Mouse (Mus musculus) lung, adult 2 months (tissue): ENCODE measurements at regions not wholly inside any gene's neighbourhood (a gene's known extent, or its start where the extent isn't known, plus 50 kb on each side); places are given as distances from the start of the nearest gene placed in this dataset.
A peak's percentile ranks its signal among the peaks of the same experiment; 100 is the strongest.

Experiments used
- DNase-seq: peaks from one replicate; pipeline ENCODE4 v3.0.0; 2022
- H3K4me1 ChIP-seq: fragments of 200-500 bp; 2 replicates; pipeline ENCODE4 v1.6.1; 2011; ENCODE audit warnings: low read length; ENCODE audit not compliant: control insufficient read depth, insufficient read depth
- H3K4me3 ChIP-seq: fragments of 200-500 bp; replicated peaks from 2 replicates; pipeline ENCODE3; 2011; ENCODE audit warnings: low read depth, mild to moderate bottlenecking, control low read depth, low read length; ENCODE audit errors: extremely low read depth
- CTCF ChIP-seq: fragments of 200-500 bp; IDR thresholded peaks from 2 replicates; pipeline ENCODE4 v1.5.1; 2011; ENCODE audit warnings: mild to moderate bottlenecking, low read length, control low read depth; ENCODE audit not compliant: insufficient read depth
- POLR2A ChIP-seq: fragments of 200-500 bp; IDR thresholded peaks from 2 replicates; pipeline ENCODE4 v1.6.1; 2011; ENCODE audit warnings: low read depth, mild to moderate bottlenecking, control low read depth, low read length, borderline replicate concordance; ENCODE audit errors: extremely low read depth
- WGBS: fragments of 180-500 bp; shearing (Covaris S2); methylation state at CpG from one replicate; pipeline ENCODE4 v1.1.7; 2018; 5-methylcytosine and 5-hydroxymethylcytosine counted together

DNA sequence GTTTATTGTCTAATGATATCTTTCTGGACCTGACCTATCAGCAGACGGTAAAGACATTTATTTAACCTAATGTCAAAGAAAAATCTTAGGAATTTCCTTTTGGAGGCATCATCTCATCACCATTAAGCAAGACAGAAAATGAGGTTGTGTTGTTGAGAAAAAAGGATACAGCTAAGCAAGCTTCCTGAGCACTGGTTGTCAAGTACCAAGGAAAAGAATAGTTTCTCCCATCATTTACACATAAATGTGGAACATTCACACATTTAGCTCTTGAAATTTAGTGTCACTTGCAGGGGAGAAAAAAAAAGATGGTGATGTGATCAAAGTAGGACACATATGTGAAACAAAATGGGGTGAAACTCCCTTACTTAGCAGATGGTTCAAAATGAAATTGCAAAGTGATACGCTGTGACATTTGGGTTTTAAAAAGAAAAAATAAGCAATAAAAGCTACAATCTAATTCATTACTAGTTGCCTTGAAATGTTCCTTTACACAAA lies 157.7 kb upstream of the 1700009N14Rik start:
- H3K4me3 ChIP-seq: no peak overlapping the region
- 61% methylated on average over 2 of the region's 2 CpGs for WGBS
- no peak for DNase-seq
- H3K4me1 ChIP-seq: no peaks in the 10 kb centered on the region
- TF ChIP-seq POLR2A (no peak), CTCF (no peak)

- Histone ChIP-seq H3K4me3 (no peak overlapping the region), H3K4me1 (no peaks in the 10 kb centered on the region)
- TF ChIP-seq POLR2A (no peak), CTCF (no peak)
- no peak for DNase-seq
- WGBS: 35% methylated on average over 2 of the region's 2 CpGs
These were observed 140.0 kb upstream of the 1700009N14Rik start for GRCm38 (mm10) chr4:39310131-39310530.

DNA sequence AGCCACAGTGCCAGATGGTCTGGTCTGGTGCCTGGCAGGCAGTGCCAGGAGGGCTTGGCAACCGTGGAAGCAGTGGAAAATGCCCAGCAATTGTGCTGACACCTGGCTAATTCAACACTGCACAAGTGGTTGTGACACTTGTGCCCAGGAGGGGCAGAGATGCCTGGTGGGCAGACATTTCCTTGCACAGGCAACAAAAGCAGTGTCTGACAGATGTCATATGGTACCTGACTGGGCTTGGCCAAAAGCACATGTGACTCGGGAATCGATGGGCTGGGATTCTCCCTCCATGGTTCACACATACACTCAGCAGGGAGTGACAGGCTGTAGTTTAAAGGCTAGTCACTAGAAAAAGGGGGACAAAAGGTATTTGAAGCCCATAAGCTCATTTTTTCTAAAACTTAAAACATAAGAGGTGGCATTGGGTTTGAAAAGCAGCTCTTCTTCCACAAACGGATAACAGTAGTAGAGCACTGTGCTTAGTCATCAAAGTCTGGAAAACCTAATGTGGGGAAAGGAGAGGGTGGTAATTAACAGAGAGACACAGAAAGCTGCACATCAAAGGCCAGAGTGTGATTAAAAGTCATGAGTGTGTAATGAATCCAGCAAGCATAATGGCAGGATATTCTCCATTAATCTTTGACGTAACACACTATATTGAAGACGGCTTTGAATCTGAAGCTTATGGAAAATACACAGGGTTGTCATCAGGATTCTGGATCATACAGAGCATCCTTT lies 105.5 kb upstream of the 1700009N14Rik start:
- Histone ChIP-seq H3K4me3 (no peak overlapping the region), H3K4me1 (no peaks in the 10 kb centered on the region)
- no peak for DNase-seq
- 79% methylated on average over 6 of the region's 6 CpGs for WGBS
- no peak for TF ChIP-seq CTCF
- no peak for TF ChIP-seq POLR2A

GRCm38 (mm10) chr4:39345139-39345412 lies 105.0 kb upstream of the 1700009N14Rik start:
- Histone ChIP-seq H3K4me3 (no peak overlapping the region), H3K4me1 (no peaks in the 10 kb centered on the region)
- TF ChIP-seq POLR2A (no peak), CTCF (no peak)
- WGBS: 26% methylated on average over 1 of the region's 1 CpGs
- DNase-seq: no peak

- WGBS: 74% methylated on average over 3 of the region's 3 CpGs
- Histone ChIP-seq H3K4me1 (no peaks in the 10 kb centered on the region), H3K4me3 (no peak overlapping the region)
- no peak for DNase-seq
- TF ChIP-seq CTCF (no peak), POLR2A (no peak)
These were observed 81.9 kb upstream of the 1700009N14Rik start for GRCm38 (mm10) chr4:39368159-39368558.

- no peak for TF ChIP-seq POLR2A
- TF ChIP-seq CTCF: no peak
- no peaks in the 10 kb centered on the region for H3K4me1 ChIP-seq
- H3K4me3 ChIP-seq: no peak overlapping the region
- WGBS: 58% methylated on average over 2 of the region's 2 CpGs
- DNase-seq: no peak
These were observed 69.3 kb upstream of the 1700009N14Rik start for GRCm38 (mm10) chr4:39380771-39381170.

- TF ChIP-seq CTCF (no peak), POLR2A (no peak)
- no peaks in the 10 kb centered on the region for H3K4me1 ChIP-seq
- DNase-seq: peak; percentile 2
- no peak overlapping the region for H3K4me3 ChIP-seq
- 19% methylated on average over 3 of the region's 3 CpGs for WGBS
These were observed 51.9 kb upstream of the 1700009N14Rik start for GRCm38 (mm10) chr4:39398226-39398625.
